Mouse (Mus musculus) spleen, adult 2 months (tissue): ENCODE measurements at regions not wholly inside any gene's neighbourhood (a gene's known extent, or its start where the extent isn't known, plus 50 kb on each side); places are given as distances from the start of the nearest gene placed in this dataset.

Experiments used
- CTCF ChIP-seq: fragments of 200-500 bp; IDR thresholded peaks from 2 replicates; pipeline ENCODE4 v1.5.1; 2011; ENCODE audit warnings: mild to moderate bottlenecking, inconsistent platforms; ENCODE audit not compliant: insufficient read depth, insufficient read length, insufficient replicate concordance; ENCODE audit errors: extremely low read depth
- POLR2A ChIP-seq: fragments of 200-500 bp; IDR thresholded peaks from 2 replicates; pipeline ENCODE4 v1.6.1; 2011; ENCODE audit warnings: low read depth, low read length, inconsistent platforms

- TF ChIP-seq CTCF (no peak), POLR2A (no peak)
These were observed 116.4 kb upstream of the Sash1 start for GRCm38 (mm10) chr10:9002261-9002660.
